Mouse (Mus musculus): Measurements from ENCODE around the gene Cul7. TPM values are rescaled to one million over a fixed set of nuclear protein-coding genes. Genes with fewer than 3 reads are reported as not detected.

Cul7 gene
- total RNA-seq, 2 experiments from 2014 or later = 100 to 101 TPM

DNA sequence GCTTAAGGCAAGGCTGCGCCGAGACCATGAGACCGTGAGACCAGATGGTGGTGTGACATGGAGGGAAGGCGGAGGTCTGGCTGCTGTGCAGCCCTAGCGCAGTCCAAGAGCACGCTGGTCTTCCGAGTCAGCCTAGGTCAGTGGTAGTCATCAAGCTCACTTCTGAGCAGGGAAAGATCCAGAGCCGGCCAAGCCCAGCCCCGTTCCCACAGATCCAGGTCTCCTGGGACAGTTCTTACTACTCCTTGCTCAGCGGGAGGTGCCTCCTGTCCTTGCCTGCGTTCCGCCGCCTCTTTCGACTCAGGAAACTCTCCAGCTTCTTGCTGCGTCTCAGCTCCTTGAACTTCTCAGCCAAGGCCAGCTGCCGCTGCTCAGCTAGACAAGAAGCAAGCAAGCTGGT is 17.6 kb downstream of the Cul7 start:
- DNase-seq (ENCODE audit: low spot score in 2 of 2) = no peak

DNA sequence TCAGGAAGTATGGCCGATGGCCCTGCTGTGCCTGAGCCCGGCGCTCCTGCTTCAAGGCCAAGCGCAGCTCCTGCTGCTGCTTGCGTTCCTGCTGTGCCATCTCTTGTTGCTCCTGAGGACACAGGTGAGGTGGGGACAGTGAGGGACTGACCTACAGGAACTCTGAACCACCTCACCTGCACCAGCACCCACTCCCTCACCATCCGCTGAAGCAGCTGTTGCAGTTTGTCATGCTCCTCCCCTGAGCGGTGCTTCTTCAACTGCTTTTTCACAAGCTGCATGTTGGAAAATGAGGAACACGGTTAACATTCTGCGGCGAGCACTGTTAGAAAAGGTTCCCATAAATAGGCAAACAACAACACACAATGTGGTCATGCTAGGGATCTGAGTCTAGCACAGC is 19.8 kb downstream of the Cul7 start:
- no peak for DNase-seq (ENCODE audit: low spot score in 2 of 2)

DNA sequence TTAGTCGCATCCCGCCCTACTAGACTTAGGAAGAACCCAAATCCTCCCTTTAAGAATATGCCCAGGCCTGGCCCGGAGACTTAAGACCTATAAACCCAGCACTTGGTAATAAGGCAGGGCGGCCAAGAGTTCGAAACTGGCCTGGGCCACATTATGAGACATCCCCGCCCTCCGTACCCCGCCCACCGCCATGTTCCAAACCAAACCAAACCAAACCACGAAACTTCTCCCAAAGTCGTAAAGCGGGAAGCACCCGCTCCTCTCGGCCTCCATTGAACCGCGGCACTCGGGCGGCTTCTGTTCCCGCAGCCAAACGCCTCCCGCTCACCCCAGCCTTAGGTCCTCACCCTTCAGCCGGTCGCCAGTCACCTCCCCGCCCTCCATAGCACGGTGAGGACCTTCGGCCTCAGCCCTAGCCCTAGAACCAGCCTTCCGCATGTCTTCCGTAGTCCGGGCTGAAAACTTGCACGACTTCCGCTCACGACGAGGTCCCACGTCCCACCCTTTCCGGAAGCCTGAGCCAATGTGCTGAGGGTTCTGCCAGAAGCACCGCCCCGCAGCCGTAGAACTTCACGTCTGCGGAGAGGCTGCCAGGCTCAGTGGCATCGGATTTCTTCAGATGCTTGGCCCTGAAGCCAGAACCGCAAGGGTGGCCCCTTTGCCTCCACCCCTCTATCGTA is 23.9 kb downstream of the Cul7 start, which contains the start of gene Rrp36:
TSS of gene Rrp36 (minus strand) at position 503 of the 680 bp plus-strand sequence.
- peak; percentile 80 to 92 for DNase-seq (ENCODE audit: low spot score in 2 of 2)

DNA sequence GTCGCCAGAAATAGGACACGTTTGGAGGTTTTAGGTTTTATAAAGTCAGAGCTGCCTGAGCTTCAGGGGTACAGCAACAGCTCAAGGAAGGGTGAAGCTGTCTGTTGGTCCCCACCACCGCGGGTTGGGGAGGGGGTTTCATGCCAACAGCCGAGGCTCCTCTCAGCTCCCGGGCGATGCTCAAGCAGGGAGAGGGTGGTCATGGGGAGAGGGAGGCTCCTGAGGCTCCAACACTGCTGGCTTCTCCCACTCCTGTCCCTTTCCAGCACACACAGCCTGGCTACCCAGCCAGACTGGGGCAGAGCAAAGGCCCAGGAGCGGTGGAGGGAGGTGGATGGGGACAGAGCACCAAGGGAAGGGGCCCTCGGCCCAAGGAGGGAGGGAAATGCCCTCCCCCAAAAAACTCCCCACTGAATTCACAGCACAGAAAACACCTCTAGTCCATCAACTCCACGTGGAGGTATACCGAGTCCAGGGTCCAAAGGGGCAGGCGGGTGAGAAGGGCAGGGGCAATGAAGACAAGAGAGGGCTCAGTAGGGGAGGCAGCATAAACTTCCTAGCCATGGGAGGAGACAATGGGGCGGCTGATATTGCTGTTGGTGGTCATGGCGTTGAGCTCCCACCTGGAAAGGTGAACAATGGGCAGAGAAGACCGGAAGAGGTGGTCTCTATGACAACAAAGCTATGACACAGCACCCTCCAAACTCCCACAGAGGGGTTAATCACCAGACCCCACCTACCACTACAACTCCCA is 24.6 kb downstream of the Cul7 start:
- DNase-seq (ENCODE audit: low spot score in 2 of 2) = no peak

DNA sequence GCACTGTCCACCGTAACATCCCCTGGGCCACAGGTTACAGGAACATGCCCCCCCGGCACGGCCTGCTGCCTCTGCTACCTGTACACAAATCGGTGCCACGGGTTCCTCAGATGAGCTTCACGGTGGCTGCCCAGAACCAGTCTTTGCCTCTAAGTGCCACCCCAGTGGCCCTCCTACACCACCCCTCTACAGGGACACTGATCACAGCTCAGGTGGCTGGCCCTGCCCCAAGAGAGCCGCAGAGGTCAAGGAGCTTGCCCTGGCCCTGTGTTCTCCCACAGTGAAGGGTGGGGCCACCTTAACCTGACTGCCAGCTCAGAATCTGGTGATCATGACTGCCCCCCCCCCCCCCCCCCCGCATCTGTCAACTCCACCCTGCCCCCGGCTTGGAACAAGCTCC is 28.3 kb downstream of the Cul7 start, which contains the start of gene Mea1:
TSS of gene Mea1 (plus strand) at position 378 of the 400 bp plus-strand sequence.
- DNase-seq (ENCODE audit: low spot score in 2 of 2) = no peak

DNA sequence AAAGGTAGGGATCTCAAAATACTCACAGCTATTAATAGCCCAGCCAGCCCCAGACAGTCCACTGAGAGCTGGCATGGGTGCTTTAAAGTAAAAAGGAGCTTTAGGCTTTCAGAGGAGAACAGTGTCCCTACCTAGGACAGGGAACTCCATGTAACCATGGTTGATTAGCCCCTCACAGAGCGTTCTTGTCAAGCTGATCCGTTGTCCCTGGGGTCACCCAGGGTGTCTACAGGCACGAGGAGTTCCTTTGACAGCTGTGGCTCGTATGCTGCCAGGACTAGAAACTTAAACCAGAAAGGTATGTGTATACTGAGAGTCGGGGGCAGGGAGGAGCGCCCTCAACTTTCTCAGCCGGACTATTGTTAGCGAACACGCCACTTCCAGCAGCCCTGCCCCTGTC is 28.8 kb downstream of the Cul7 start:
- DNase-seq (ENCODE audit: low spot score in 2 of 2) = no peak

DNA sequence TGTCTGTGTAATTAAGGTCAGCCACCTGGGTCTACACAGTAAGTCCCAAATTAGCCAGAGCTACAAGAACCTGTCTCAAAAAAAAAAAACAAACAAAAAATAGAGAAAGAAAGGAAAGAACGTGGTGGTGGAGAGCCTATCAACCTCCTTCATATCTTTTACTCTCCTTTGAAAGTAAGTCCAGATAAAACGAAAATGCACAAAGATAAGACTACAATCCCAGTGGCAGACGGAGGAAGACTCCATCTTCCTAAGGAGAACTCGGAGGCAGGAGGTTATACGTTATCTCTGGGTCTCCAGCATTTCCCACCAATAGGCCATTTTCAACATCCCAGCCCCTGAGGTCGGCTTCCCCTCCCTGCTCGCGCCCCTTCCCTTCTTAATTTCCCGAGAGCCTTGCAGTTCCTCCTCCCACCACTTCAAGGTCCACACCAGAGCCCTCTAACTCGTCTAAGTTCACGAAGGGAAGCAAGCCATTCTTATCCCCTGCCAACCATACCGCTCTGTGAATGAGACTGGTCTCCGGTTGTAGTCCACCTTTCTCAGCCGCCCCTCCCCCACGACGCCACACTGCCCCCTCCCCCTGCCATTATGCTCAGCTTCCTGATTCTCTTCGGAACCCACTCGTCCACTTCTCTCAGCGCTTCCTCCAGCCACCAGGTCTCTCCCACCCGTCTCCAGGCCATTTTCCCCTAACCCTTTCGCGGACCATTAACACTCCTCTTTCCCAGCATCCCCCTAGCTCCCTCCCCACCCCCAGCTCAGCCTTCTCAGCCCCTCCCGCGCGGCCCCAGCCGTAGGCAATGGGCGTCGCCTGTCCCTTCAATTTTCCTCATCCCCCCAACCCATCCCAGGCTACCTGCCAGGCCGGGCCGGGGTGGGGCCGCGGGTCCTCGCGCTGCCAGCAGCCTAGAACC is 30.0 kb downstream of the Cul7 start:
- peak in 1 of 2 experiments; percentile 57 for DNase-seq (ENCODE audit: low spot score in 2 of 2)

DNA sequence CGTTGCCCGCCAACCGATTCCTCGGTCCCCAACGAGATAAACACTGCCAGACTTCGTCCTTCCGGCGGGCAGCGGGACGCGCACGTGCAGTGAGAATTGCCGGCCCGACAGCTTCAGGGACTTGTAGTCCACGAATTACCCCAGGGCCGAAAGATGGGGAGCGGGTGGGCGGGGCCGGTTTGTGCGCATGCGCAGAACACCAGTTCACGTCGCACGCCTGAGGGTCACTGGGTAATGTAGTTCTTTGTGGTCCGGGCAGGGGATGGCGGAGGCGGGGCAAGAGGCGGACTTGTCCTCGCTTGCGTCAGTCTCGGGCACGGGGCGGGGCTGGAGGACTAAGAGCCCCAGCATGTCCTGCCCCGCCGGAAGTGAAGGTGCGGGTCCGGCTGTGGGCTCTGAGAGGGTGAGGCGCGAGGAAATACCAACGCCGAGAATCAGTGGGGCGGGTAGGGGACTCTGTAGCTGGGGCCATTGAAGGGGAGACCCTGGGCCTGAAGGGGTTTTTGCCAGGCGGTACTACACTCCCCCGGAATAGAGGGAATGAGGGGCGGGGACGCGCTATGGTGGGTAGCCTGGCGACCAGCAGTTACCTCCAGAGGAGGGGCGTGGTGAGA is 30.7 kb downstream of the Cul7 start, which contains the start of gene Klhdc3:
TSS of gene Klhdc3 (minus strand) at position 155 of the 614 bp plus-strand sequence.
- peak; percentile 97 to 98 for DNase-seq (ENCODE audit: low spot score in 2 of 2)

DNA sequence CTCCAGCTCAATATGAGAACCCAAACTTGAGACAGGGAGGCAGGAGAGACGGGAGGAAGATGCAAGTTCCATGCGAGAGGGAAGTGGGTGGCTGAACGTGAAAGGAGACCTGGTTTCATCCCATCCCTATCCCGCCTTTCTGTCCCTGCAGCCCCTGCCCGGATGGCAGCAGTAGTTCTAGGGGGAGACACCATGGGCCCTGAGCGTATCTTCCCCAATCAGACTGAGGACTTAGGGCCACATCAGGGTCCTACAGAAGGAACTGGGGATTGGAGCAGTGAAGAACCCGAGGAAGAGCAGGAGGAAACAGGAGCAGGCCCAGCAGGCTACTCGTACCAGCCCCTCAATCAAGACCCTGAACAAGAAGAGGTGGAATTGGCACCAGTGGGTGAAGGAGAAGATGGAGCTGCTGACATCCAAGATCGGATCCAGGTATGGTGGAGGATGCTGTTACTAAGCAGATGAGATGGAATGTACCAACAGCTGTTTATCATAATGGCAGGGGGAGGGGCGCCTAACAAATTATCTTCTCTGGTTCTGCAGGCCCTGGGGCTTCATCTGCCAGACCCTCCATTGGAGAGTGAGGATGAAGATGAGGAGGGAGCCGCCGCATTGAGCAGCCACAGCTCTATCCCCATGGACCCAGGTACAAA is 31.5 kb downstream of the Cul7 start:
- no peak for DNase-seq (ENCODE audit: low spot score in 2 of 2)

DNA sequence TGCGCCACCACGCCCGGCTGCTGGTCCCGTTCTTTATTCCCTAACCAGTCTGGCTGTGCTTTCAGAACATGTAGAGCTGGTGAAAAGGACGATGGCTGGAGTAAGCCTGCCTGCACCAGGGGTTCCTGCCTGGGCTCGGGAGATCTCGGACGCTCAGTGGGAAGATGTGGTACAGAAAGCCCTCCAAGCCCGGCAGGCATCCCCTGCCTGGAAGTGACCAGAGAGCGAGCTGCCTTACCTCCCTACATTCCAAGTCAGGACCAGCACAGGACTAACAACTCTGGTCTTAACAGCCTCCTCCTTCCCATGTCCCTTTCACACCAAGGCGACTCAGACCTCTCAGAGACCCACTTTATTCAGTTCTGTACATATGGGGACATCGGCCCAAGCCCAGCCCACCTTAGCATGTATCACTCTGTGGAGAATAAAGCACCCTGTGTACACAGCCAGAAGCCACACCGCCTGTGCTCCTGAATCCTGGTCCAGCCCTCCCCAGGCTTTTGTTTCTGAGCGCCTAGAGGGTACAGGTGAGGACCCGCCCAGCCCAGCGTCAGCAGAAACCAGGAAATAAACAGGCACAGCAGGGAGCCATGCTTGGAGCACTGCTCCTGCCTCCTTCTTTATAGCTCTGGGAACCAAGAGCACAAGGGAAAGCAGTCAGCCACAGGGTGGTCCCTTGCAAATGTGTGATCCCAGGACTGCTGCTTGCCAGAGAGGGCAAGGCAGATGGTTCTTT is 32.7 kb downstream of the Cul7 start:
- DNase-seq (ENCODE audit: low spot score in 2 of 2) = no peak

DNA sequence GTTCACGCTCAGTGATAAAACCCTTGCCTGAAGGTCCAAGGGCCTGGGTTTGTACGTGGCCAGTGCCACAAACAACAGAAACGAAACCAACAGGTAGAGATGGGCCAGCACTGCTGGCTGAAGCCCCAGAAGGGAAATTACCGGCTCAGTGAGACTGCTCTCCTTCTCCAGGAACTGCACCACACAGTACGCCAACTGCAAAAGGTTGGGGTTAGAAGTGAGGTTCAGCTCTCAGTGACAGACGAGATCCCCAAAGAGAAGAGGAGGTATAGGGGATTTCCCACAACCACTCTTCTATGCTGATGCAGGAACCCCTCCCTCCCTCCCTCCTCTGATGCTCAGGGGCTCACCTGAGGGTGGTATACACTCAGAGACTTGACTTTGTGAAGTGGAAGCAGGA is 35.8 kb downstream of the Cul7 start:
- no peak for DNase-seq (ENCODE audit: low spot score in 2 of 2)

DNA sequence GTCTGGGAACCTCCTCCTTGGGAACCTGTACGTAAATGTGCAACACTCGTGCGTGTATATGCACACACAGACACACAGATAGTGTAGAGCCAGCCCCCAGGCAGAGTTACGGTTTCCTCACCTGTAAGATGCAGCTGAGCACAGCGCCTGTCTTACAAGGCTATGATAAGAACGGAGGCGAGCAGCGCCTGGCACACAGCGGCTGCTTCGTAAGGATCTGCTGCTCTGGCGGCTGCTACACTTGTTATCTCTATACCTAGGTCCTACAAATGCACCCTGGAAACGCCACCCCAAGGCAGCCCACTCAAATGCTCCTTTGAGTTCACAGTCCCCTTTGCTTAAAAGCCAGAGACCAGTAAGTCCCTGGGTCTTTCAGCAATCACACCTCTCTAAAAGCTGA is 40.5 kb downstream of the Cul7 start:
- DNase-seq (ENCODE audit: low spot score in 2 of 2) = no peak

DNA sequence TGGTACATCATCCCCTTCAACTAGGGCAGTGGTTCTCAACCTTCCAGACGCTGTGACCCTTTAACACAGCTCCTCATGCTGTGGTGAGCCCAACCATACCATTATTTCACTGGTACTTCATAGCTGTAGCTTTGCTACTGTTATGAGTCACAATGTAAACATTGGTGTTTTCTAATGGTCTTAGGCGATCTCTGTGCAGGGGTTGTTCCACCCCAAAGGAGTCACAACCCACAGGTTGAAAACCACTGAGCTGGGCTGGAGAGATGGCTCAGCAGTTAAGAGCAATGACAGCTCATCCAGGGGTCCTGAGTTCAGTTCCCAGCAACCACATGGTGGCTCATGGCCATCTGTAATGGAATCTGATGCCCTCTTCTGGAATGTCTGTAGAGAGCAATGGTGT is 41.3 kb downstream of the Cul7 start:
- no peak for DNase-seq (ENCODE audit: low spot score in 2 of 2)

DNA sequence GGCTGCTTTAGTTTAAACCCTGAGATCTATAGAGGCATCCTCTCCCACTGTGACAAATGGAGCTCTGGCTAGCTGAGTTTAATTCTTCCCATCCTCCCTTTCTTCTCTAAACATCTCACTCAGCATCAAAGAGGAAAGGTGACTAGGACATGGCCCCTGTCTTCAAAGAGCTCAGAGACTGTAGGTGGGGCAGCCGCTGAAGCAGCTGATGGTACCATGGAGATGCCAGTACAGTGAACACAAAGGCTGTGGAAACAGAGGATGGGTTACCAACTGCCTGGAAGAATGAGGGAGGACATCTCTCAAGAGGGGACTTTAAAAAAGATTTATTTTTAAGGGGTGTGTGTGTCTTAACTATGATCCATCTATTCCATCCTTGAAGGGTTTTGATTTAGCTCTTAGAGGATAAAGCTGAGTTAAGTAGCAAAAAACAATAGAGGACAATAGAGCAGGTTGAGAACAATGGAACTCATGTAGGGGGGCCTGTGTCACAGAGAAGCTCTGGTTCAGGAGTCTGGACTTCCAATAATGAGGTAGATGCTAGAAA is 44.5 kb downstream of the Cul7 start:
- DNase-seq (ENCODE audit: low spot score in 2 of 2) = no peak

DNA sequence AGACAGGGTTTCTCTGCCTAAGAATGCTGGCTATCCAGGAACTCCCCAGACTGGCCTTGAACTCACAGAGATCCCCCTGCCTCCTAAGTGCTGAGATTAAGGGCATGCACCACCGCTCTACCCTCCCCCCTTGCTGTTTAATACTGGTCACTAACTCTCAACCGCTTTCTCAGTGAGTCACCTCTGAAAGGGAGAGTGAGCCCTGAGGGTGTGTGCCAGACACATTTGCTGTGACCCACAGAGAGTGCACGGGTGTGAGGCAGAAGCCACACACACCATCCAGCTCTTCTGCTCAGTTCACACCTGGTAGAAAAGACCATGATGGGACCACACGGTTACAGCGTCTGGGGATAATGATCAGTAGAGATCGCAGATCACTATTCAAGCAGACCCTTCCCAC is 48.4 kb downstream of the Cul7 start:
- DNase-seq (ENCODE audit: low spot score in 2 of 2) = no peak

DNA sequence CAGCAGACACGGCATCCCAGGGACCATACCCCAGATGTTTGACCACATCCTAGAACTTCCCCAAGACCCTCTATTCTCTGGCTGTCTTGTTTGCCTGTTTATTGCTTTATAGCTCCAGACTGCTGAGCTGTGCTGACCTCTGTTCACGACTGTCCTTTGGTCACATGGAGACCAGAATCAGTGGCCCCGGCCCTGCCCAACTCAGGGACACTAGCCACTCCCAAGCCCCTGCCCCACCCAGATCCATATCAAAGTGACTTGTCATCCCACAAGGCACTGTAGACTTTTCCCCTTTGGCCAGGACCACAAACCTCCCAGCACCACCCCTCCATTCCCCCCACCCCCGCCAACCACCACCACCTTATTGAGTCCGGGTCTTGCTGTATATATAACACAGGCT is 49.1 kb downstream of the Cul7 start:
- DNase-seq (ENCODE audit: low spot score in 2 of 2) = no peak

DNA sequence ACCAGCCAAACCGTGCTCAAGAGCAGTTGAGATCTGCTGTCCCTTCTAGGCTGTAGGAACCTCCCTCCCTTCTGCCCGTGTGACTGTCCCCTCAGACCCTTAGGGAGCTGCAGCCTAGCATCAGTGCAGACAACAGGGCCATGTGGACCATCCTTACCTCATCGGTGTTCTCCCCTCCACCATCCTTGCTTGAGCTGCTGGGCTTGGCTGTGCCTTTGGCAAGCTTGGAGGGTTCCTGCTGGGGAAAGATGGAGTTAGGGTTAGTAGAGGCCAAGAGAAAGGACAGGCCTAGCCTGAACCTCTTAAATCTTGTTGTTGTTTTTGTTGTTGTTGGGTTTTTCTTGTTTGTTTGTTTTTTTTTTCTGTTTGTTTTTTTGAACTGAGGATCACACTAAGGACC is 49.8 kb downstream of the Cul7 start:
- no peak for DNase-seq (ENCODE audit: low spot score in 2 of 2)

DNA sequence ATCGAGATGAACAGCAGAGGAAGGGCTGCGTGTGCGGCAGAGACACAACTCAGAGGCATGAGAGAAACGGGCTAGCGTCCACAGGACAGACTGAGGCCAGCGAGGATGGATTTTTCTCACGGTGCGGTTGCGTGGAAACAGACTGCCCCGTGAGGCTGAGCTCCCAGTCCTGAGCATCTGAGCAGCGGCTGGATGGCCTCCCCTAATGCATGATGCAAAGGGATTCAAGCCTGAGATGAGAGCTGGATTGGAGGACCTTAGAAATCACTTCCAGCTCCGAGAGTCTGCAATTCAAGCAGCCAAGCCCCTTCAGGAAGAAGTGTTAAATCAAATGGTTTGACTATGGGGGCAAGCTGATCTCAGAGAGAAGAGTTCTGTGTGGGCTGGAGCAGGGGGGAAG is 51.4 kb downstream of the Cul7 start:
- DNase-seq (ENCODE audit: low spot score in 2 of 2) = no peak

DNA sequence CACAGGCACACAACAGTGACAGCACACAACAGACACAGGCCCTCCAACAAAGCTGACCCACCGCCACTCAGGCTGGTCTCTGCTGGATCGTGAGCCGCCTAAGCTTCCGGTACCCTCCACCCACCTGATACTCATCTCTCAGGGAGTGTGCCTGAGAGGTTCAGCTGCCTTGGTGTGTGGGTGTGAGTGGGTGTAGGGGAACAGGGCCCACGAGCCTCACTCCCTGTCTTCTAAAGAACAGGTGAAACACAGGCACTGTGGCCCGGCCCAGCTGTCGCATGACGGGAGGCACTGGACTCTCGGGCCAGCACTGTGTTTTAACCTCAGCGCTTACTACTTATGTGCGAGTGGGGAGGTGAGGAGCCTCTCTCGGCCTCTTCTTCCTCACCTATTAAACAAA is 52.0 kb downstream of the Cul7 start:
- DNase-seq (ENCODE audit: low spot score in 2 of 2) = no peak

DNA sequence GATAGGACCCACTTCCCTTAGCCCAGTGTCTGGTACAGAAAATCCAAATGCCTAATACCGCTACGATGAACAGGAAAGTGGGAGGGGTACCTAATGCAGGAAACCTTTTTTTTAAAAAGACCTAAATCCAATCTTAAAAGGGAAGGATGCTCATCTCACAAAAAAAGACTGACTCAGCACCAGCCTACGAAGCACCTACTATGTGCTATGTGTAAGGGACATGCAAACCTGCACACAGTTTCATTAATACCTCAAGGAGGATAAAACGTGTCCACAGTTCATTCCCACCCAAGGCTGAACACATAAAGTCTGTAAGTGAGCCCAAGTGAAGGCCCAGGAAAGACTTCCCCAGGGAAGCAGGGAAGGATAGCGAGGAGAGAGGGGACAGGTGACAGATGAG is 52.4 kb downstream of the Cul7 start:
- DNase-seq (ENCODE audit: low spot score in 2 of 2) = no peak

All from gastrocnemius, postnatal 4 days (tissue).